Mouse (Mus musculus): ENCODE measurements at regions not wholly inside any gene's neighbourhood (a gene's known extent, or its start where the extent isn't known, plus 50 kb on each side); places are given as distances from the start of the nearest gene placed in this dataset.

DNA sequence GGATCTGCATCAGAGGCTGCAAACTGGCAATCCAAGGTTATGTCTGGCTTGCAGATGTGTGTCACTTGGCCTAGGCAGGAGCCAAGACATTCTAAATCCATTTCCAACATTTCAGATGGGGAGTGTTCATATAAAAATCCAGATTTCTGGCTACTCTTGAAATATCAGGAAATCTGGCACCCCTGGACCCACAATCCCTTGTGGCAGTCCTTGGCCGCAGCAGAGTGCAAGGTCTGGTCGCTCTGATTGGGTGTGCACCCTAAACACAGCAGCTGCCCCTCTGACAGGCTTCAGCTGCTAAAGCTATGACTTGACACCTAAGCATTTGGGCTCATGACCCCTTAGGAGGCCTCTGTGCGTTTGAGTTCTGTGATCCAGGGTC lies 83.7 kb downstream of the E030025P04Rik start:
- TF ChIP-seq CTCF (conservative IDR thresholded peaks at IDR 0.05), result no peak
- H3K4me3 ChIP-seq, result no peak overlapping the region
- H3K27ac ChIP-seq, result no peak overlapping the region
- DNase-seq (ENCODE audit: low spot score in 2 of 2), result no peak

GRCm38 (mm10) chr11:109059863-109060526 lies 84.2 kb downstream of the E030025P04Rik start:
- no peak for DNase-seq (ENCODE audit: low spot score in 2 of 2)
- TF ChIP-seq CTCF (conservative IDR thresholded peaks at IDR 0.05), result no peak
- no peak overlapping the region for H3K27ac ChIP-seq
- H3K4me3 ChIP-seq, result no peak overlapping the region

- no peak overlapping the region for H3K4me3 ChIP-seq
- no peak for DNase-seq (ENCODE audit: low spot score in 2 of 2)
- no peak for TF ChIP-seq CTCF (conservative IDR thresholded peaks at IDR 0.05)
- H3K27ac ChIP-seq, result no peak overlapping the region
Observed at GRCm38 (mm10) chr11:109058021-109058420, 86.1 kb downstream of the E030025P04Rik start.

GRCm38 (mm10) chr11:109048257-109049101 lies 95.7 kb downstream of the E030025P04Rik start:
- no peak for DNase-seq (ENCODE audit: low spot score in 2 of 2)
- H3K27ac ChIP-seq, result no peak overlapping the region
- TF ChIP-seq CTCF (conservative IDR thresholded peaks at IDR 0.05), result no peak
- no peak overlapping the region for H3K4me3 ChIP-seq

GRCm38 (mm10) chr11:109047483-109048110 lies 96.6 kb downstream of the E030025P04Rik start:
- Histone ChIP-seq H3K27ac (no peak overlapping the region), H3K4me3 (no peak overlapping the region)
- DNase-seq (ENCODE audit: low spot score in 2 of 2), result no peak
- TF ChIP-seq CTCF (conservative IDR thresholded peaks at IDR 0.05), result no peak

- H3K27ac ChIP-seq, result no peak overlapping the region
- no peak for TF ChIP-seq CTCF (conservative IDR thresholded peaks at IDR 0.05)
- H3K4me3 ChIP-seq, result no peak overlapping the region
- DNase-seq (ENCODE audit: low spot score in 2 of 2), result no peak
Observed at GRCm38 (mm10) chr11:109046446-109046845, 97.7 kb downstream of the E030025P04Rik start.

- no peak overlapping the region for H3K27ac ChIP-seq
- no peak for TF ChIP-seq CTCF (conservative IDR thresholded peaks at IDR 0.05)
Observed at GRCm38 (mm10) chr11:109040519-109040916, 103.7 kb downstream of the E030025P04Rik start.

DNA sequence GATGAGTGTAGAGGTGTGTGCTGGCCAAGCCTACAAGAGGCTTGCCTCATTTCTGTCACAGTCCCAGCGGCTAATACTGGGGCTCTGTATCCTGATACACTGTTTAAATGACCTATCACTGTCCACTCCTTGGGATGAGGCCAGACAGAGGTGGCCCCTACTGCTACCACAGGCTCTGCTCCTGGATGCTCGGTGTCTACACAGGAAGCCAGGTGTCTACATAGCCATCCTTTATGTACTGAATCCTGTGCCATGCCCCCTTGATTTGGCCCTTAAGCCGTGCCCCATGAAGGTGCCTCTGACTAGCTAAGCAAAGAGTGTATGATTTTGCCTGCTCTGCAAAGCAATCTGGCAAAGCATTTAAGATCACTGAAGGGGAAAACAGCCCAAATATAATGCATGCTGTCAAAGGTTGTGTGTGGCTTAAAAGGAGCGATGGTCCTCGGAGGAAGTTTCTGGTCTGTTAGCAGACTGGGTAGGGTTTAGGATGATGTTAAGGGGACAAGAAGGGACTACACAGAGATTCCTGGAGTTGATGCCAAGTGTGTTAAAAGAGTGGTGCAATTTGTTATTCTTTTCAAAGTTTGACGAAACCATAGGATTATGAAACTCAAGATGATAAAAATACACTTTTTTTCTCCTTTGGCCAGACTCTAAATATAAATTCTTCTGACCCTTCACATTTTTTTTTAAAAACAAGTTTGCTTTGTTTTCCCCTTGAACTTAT lies 104.2 kb downstream of the E030025P04Rik start:
- Histone ChIP-seq H3K27ac (no peak overlapping the region), H3K4me3 (no peak overlapping the region)
- no peak for DNase-seq (ENCODE audit: low spot score in 2 of 2)
- no peak for TF ChIP-seq CTCF (conservative IDR thresholded peaks at IDR 0.05)

More at GRCm38 (mm10) chr11:109040519-109040916, 103.7 kb downstream of the E030025P04Rik start:
- no peak overlapping the region for H3K4me3 ChIP-seq
- no peak for DNase-seq (ENCODE audit: low spot score in 2 of 2)

DNA sequence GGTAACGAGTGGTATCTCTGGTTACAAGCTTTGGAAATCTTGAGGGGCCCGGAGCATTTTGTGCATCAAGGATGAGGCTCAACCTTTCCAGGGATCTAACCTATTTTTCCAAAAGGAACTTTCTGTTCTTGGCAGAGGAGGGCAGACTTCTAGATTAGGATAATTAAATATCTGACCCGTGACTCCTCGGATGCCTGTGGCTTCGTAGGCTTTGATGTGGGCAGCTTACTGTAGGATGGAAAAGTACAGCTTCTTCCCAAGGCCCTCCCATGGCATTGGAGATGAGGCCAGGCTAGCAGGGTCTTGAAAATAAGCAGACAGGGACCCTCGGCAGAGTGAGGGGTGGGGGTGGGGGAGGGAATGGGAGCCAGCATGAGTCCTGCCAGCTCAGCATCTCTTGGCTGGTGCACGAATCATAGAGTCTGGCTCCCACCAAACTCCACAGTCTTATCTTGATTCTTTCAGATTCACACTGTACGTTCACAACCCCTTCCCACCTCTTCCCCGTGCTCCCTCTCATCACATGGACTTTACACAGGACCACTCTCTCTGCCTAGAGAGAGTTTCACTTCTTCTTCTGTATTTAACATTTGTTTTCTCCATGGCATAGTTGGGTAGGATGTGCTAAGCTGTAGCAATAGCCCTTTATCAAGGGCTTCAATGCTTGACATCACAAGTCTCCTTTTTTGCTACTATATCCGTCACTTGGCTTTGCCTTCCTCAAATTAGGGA lies 104.9 kb downstream of the E030025P04Rik start:
- no peak overlapping the region for H3K27ac ChIP-seq
- DNase-seq (ENCODE audit: low spot score in 2 of 2), result no peak
- no peak for TF ChIP-seq CTCF (conservative IDR thresholded peaks at IDR 0.05)

DNA sequence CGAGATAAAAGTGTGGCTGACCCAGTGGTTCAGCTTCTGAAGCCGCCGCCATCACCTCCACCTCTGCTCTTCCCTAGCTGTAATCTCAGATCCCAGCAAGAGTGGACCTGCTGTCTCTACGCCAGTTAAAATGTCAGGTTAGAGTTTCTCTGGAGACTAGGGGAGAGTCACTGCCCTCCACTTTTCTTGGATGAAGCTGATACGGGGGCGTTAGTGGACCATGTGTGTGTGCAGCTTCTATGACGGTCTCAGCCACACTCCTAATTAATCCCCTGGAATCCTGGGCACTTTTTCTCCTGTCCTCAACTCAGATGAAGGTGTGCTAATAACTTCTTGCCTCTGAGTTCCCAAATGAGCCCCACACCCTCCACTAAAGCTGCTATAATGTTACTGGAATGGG lies 106.0 kb downstream of the E030025P04Rik start:
- no peak for DNase-seq (ENCODE audit: low spot score in 2 of 2)
- Histone ChIP-seq H3K27ac (no peak overlapping the region), H3K4me3 (no peak overlapping the region)
- TF ChIP-seq CTCF (conservative IDR thresholded peaks at IDR 0.05), result no peak

More for the DNA sequence above, 104.9 kb downstream of the E030025P04Rik start:
- H3K4me3 ChIP-seq, result no peak overlapping the region

GRCm38 (mm10) chr11:109034596-109034995 lies 109.6 kb downstream of the E030025P04Rik start:
- H3K4me3 ChIP-seq, result no peak overlapping the region
- TF ChIP-seq CTCF (conservative IDR thresholded peaks at IDR 0.05), result no peak
- no peak overlapping the region for H3K27ac ChIP-seq
- DNase-seq (ENCODE audit: low spot score in 2 of 2), result no peak

DNA sequence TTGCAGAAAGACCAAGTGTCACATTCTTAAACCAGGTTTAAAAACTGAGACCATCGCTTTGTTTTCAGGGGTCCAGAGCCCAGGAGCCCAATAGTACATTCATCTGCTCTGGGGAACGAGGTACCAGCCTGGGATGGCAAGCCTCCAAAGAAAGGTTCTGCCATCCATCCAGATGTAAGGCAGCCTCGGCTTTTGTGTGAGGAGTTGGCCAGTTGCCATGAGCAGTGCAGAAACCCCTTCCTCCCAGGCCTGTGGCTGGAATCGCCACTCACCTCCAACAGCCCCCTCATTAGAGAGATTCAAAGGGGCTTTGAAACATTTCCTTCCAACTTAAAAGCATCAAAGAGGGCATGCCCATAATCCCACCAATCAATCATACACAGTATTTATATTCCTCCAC lies 110.1 kb downstream of the E030025P04Rik start:
- TF ChIP-seq CTCF (conservative IDR thresholded peaks at IDR 0.05), result no peak
- Histone ChIP-seq H3K27ac (no peak overlapping the region), H3K4me3 (no peak overlapping the region)
- DNase-seq (ENCODE audit: low spot score in 2 of 2), result no peak

Data from layer of hippocampus, adult 2 months (tissue).